Mouse (Mus musculus) spleen, postnatal 14 days (tissue): ENCODE data around the gene Gm13889.

Experiments used
- DNase-seq, 2 experiments: peaks; one replicate each; pipeline ENCODE4 v3.0.0; 2021 to 2022; ENCODE audit warnings: low spot score in 2 of 2

Gm13889 gene

DNA sequence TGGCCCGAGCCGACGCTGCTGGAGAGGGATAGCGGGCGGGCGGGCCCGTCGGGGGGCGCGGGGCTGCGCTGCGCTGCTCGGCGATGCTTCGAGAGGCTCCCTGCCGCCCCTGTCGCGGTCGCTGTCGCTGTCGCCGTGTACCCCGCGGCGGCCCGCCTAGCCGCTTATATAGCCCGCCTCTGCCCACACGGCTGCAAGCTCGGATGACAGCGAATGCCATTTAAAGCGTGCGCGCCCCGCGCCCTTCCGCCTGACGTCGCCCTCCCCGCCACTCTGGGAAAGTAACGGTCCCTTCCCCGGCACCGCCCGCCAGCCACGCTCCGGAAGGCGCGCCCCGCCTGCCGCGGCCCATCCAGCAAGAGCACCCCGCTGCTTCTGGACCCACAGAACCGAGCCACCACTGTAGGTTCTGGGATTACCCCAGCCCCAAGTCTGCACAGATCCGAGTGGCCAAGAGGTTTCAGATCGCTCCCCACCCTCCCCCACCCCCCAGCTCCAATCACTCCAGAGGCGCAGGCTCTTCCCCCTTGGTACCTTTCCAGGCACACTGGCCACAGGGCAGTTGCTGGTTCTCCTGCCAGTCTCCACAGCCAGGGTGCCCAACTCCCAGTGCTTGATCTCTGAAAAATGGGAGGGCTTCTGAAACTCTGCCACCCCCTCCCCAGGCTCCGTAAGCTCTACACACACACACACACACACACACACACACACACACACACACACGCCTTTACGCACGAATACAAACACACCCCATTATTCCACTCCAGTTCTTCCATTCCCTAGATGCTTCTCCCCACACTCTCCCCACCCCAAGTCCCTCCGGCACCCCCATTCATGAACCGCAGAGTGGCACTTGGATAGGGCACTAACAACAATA, at the start of gene Gm13889:
Gene Gm13889 (minus strand): TSS at position 294 of the 877 bp plus-strand sequence.
- DNase-seq = no peak

DNA sequence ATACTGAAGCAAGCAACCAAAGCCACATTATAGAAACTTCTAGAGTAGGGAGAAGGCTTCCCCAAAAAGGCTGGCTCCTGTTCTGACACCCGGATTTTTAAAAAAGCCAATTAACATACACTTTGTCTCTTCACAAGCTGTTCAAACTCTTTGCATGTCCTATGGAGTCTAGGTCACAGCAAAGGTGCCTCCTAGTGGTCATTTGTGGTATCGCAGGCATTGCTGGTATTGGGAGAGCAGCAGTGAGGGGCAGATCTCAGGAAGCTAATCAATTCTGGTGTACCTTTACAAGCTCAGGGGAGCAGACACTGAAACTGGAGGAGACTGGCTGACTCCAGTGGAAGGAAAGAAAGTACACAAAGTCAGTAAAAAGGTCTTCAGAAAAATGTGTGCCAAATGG, 45.3 kb upstream of the Gm13889 start:
- DNase-seq = peak; percentile 45 to 77

- DNase-seq = no peak
Measured at GRCm38 (mm10) chr2:94001918-94002317, 44.9 kb upstream of the Gm13889 start.

GRCm38 (mm10) chr2:94001411-94001810, 44.4 kb upstream of the Gm13889 start:
- no peak for DNase-seq

DNA sequence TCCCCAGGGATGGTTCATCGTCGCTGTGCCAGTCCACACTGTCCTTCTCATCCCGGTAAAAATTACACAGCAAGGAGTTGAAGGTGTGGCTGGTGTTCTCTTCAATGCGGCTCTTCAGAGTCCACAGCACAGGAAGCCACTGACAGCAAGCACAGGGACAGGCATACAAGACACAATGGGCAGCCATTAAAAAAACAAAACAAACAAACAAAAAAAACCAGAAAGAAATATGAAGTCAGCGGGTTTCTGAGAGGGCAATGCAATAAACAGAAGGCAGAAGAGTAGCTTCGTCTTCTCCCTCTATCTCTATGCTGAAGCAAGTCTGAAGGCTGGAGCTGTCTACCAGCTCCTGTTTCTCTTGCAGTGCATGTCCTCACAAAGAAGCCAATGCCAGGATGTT, 39.3 kb upstream of the Gm13889 start, which contains the start of gene Gm27027:
Gene Gm27027 (minus strand): TSS at position 101 of the 400 bp plus-strand sequence.
- DNase-seq = no peak

DNA sequence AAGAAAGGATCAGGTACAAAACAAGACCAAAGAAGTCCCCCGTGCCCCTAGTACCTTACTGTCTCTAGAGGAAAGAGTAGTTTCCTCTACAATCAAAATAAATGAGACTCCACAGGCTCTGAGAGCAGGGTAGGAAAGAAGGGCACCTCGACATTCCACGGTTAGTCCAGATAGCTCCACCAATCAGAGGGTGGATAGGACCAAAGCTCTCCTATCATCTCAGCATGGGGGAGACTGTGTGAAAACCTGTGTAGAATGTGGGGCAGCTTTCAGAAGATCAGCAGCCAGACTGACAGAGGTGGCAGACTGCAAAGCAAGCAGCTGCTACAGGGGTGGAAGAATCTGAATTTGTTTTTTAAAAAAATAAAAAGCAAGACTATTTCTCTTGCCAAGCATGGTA, 35.8 kb upstream of the Gm13889 start:
- no peak for DNase-seq

GRCm38 (mm10) chr2:93992259-93992658, 35.3 kb upstream of the Gm13889 start:
- DNase-seq = no peak

GRCm38 (mm10) chr2:93991336-93991735, 34.3 kb upstream of the Gm13889 start:
- DNase-seq = no peak

GRCm38 (mm10) chr2:93988440-93988839, 31.4 kb upstream of the Gm13889 start:
- DNase-seq = no peak

DNA sequence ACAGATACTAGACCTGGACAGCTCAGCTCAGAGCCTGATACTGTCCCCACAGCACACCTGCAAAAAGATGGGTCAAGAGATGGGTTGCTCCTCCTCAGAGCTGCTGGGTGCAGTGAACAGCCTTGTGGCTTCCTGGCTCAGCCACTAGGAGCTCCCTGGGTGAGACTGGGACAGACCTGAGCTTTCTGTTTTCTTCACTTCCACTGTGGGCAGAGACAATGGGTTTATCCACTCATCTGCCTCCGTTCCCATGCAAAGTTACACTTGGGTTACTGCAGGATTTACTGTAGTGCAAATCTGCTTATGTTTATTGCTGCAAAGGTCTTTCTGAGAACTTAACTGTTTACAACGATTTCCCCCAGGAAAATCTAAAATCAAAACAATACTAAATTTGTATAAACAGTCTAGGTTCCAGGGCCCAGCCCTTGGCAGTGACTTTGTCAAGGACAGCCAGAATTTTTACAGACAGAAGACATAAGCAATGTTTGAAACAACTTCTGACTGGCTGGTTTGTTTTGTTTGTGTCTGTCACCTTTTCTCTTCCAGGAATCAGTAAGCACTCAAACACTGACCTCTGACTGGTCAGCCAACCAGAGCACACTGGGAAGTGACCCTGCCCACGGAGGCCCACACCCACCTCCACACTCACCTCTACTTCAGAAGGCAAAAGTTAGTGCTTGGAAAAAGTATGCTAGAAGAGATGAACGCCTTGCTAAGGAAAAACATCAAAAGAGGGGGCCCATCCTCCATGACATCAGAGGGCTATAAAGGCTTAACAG, 25.6 kb upstream of the Gm13889 start:
- no peak for DNase-seq

GRCm38 (mm10) chr2:93979249-93980120, 22.5 kb upstream of the Gm13889 start:
- DNase-seq = no peak

- DNase-seq = peak; percentile 16 to 17
Measured at GRCm38 (mm10) chr2:93976436-93977252, 19.6 kb upstream of the Gm13889 start.

GRCm38 (mm10) chr2:93975526-93976435, 18.8 kb upstream of the Gm13889 start:
- DNase-seq = no peak

DNA sequence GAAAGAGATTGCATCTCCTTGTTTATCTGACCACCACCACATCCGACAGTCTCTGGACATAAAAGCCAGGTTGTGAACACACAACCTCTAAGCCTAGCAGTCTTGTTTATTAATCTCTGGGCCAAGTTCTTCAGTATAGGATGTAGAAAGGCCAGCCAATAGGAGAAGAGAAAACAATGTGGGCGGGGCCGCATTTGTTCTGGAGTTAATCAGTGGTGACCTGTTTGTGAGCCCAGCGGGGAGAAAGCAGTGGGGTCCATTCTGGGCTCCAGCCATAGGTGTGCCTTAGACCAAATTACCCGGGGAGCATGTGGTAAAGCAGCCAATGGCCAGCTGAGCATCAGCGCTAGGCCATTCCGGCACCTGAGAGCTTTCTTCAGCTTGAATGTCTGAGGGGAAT, 18.0 kb upstream of the Gm13889 start:
- DNase-seq = no peak

DNA sequence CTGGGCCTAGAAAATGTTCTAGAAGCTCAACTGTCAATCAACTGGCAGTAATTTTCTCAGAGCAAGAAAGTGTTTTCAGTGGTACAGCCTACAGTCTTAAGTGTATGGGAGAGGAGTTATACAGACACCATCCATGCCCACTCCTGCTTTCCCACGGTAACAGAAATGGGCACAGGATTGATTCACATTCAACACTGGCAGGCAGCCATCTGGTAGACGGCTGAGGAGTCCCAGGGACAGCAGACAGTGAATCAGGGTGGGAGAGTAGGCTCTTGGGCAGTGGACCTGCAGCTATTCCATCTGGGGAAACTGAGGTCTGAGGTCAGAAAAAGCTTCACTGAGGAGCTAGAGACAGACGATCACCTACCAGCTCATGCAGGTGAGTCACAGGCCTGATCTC, 14.6 kb upstream of the Gm13889 start:
- DNase-seq = no peak

DNA sequence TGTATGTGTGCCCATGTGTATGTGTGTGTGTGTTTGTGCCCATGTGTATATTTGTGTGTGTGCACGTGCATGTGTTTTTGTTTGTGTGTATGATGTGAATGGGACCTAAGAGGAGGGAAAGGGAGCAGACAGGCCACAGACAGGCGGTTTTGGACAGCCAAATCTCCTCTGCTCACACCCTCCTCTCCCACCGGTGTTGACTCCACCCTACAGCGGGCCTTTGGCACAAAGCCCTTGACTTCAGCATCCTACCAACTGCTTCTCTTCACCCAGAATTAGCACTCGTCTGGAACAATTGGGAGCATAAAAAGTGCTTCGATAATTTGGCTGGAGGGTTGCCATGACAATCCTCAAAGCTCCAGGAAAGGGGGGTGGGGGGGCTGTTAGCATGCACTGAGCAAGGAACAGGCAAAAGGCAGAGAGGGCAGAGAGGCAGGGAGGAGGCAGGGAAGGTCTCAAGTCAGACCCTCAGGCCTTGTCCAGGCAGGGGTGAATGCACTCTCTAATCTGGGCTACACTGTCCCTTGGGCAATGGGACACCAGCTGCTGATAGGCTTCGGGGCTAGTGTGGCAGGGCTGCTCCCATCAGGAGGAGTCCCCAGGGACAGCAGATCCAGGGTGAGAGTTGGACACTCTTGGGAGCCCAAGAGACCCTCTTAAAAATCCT, 7.6 kb upstream of the Gm13889 start:
- DNase-seq = no peak

DNA sequence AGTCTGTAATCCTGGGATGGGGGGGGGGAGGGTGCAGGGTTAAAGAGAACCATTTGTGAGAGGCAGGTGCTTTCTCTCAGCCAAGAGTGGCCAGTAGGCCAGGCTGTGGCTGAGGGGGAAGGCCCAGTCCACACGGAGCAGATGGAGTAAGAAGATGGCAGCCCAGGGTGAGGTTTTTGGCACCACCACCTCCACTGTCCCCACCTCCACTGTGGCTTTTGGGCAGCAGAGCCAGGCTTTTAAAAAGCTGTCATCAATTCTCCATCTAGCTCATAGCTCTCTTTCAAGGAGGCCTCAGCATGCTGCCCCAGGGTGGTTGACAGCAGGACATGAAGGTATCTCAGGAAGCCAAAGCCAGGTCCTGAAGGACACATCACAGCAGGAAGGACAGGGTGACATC, 6.8 kb upstream of the Gm13889 start:
- no peak for DNase-seq

DNA sequence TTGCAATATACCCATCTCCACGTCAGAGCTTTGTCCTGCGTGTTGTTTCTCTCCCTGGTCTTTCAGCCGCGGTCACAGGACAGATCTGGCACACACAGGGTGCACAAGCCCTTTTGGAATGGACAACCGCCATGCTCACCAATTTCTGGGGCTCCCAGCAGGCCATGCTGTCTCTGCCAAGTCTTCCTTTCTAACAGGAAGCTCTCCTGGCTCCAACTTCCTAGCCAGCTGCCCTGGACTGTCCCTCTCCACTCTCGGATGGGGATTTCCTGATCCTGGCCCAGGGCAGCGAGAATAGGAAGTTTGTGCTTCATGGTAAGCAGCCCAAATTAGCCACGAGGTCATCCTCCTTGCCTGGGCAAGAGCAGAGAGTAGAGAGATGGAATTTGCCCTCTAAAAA, 4.7 kb upstream of the Gm13889 start:
- no peak for DNase-seq

DNA sequence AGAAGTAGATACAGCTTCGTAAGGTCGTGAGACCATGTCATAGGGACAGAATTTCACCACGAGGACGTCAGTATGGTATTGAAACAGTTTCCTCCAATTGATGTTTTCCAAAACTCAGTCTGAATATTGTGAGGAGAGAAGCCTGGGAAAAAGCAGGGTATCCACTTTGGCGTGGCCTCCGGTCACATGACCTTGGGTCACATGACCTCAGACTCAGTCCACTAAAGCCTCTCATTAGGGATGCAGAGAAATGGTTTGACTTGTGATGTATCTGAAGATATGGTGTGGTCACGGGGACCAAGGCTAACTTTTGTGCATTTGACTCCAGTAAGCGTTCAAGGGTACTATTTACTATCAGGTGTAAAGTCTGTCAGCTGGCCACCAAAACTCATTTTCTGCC, 2.3 kb upstream of the Gm13889 start:
- no peak for DNase-seq
